Mouse (Mus musculus) bone marrow macrophage, adult 2 months (primary cell): ENCODE measurements around the gene Ankrd54.

Experiments
- CTCF ChIP-seq: IDR thresholded peaks from 2 replicates; pipeline ENCODE4 v1.5.1; 2012; ENCODE audit warnings: low read depth, mild to moderate bottlenecking, low read length, moderate library complexity
- POLR2A ChIP-seq: IDR thresholded peaks from 2 replicates; pipeline ENCODE4 v1.6.1; 2012; ENCODE audit warnings: mild to moderate bottlenecking, low read depth, low read length, borderline replicate concordance

GRCm38 (mm10) chr15:79050160-79050845 is 12.4 kb downstream of the Ankrd54 start:
- TF ChIP-seq POLR2A (no peak), CTCF (no peak)
